Mouse (Mus musculus): ENCODE measurements around the gene Pik3ip1. TPM values are rescaled to one million over a fixed set of nuclear protein-coding genes. Genes with fewer than 3 reads are reported as not detected.

The Pik3ip1 gene
- total RNA-seq, 2 experiments from 2014 or later = 14.9 to 18.2 TPM

DNA sequence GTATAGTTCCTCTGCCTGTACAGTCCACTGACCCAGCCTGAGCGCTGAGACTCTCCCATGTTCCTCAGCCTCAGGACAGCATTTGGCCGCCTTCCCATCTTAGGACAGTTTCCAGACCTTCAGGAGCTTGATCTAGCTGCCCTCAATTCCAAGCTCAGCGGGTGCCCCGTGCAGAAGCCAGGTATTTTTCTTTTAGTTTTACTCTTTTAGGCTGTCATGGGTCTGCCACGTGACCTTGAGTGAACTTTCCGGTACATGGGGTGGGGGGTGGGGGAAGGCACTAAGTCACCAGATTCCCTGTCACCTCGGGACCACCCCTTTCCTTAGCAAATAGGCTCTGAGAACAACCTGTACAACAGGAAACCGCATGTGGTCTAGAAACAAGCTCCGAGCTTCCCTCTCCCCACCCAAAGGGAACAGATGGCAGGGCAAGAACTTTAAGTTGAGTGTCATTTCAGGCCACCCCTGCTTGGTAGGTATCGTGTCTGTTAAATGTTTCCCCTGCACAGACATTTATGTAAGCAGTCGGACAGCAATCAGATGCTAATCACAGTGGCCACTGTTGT, 5.5 kb downstream of the Pik3ip1 start:
- no peak for DNase-seq (ENCODE audit: low spot score in 2 of 2)

DNA sequence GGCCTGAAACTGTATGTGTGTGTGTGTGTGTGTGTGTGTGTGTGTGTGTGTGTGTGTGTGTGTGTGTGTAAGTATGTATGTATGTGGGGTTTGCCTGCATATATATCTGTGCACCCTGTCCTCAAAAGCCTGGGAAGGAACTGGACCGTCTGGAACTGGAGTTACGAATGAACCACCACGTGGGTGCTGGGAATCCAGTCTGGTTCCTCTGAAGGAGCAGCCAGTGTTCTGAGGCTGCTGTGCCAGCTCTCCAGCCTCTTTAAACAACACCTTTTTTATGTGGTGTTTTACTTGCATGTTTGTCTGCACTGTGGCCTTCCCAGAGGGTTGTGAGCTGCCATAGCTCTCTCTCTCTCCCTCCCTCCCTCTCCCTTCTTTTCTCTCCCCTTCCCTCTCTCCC, 6.4 kb downstream of the Pik3ip1 start:
- no peak for DNase-seq (ENCODE audit: low spot score in 2 of 2)

DNA sequence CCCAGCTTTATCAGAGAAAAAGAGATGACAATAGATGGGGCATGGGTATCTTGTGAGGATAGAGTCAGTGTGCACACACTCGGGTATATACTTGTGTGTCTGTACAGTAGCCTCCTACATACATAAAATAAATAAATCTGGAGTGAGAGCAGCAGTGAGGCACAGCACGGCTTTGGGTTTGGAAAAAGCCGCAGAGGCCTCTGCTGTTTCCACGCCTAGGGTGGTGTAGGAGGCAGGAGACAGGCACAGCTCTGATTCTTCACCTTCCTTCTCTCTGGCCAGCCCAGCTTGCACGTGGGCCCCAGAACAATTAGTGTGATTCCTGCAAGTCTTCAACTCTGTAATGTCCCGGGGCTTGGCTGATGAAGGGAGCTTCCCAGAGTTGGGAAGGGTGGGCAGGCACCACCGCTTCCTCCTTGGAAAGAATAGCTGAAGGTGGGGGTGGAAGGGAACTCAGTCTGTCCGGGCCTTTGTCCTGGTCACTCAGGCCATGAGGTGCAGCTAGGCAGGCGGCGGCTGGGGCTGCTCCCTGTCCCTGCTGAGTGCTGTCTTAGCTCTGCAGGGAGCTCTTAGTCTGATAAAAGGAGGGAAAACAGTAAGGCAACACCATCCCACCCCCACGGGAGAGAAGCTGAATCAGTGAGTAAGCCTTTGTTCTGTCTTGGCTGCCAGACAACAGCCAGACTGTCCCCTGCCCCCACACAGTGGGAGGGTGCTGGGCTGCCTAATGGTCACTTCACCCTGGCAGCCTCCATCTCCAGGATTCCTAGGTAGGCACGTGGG, 7.2 kb downstream of the Pik3ip1 start:
- no peak for DNase-seq (ENCODE audit: low spot score in 2 of 2)

- DNase-seq (ENCODE audit: low spot score in 2 of 2) = no peak
Measured at GRCm38 (mm10) chr11:3337961-3338360, 7.8 kb downstream of the Pik3ip1 start.

DNA sequence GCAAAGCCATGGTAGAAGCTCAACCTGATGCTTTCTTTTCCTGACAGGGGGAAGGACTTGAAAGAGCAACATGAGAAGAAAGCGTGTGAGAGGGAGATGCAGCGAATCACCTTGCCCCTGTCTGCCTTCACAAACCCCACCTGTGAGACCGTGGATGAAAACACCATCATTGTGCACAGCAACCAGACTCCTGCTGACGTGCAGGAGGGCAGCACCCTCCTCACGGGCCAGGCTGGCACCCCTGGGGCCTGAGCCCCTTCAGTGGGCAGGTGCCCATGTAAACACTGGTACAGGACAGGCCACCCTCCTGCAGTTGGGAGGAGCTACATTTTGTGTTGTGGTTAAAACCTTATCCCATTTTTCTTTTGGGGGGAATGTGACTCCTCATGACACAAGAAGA, 11.3 kb downstream of the Pik3ip1 start:
- no peak for DNase-seq (ENCODE audit: low spot score in 2 of 2)

DNA sequence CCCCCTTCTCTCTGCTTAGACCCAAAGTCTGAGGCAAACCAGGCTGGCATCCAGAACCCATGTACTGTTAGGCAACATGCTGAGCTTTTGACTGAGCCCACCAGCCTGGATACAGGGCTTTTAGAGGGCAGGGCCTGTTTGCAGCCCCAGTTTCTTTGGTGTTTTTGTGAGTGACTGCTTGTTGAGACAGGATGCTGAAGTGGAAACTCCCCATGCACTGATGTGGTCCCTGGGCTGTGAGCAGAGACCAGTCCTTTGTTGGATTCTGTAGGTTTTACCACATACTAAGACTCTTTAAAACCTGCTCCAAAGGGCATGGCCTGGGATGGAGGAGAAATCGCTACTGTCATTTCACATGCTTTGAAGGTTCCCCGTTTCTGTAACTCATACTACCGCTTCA, 14.7 kb downstream of the Pik3ip1 start:
- no peak for DNase-seq (ENCODE audit: low spot score in 2 of 2)

- DNase-seq (ENCODE audit: low spot score in 2 of 2) = no peak
Measured at GRCm38 (mm10) chr11:3346351-3346750, 16.1 kb downstream of the Pik3ip1 start.

GRCm38 (mm10) chr11:3347091-3347834, 17.1 kb downstream of the Pik3ip1 start:
- peak; percentile 76 to 86 for DNase-seq (ENCODE audit: low spot score in 2 of 2)

GRCm38 (mm10) chr11:3347835-3348195, 17.6 kb downstream of the Pik3ip1 start:
- DNase-seq (ENCODE audit: low spot score in 2 of 2) = no peak

GRCm38 (mm10) chr11:3348576-3349342, 18.6 kb downstream of the Pik3ip1 start:
- DNase-seq (ENCODE audit: low spot score in 2 of 2) = no peak

DNA sequence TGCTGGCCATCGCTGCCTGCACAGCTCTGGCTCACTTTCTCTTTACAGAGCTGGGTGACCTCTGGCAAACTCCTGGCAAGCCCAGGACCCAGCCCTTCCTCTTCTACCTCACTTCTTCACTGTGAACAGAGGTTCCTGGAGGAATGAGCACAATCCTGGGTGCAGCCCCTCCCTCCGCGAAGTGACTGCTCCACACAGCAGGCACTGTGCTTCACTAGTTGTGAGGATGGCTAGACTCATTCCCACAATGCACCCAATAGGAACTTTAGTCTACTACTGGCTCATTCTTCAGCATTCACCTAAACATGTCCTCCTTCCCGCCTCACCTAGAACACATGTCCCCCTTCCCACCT, 19.1 kb downstream of the Pik3ip1 start:
- no peak for DNase-seq (ENCODE audit: low spot score in 2 of 2)

GRCm38 (mm10) chr11:3352131-3352530, 21.9 kb downstream of the Pik3ip1 start:
- no peak for DNase-seq (ENCODE audit: low spot score in 2 of 2)

DNA sequence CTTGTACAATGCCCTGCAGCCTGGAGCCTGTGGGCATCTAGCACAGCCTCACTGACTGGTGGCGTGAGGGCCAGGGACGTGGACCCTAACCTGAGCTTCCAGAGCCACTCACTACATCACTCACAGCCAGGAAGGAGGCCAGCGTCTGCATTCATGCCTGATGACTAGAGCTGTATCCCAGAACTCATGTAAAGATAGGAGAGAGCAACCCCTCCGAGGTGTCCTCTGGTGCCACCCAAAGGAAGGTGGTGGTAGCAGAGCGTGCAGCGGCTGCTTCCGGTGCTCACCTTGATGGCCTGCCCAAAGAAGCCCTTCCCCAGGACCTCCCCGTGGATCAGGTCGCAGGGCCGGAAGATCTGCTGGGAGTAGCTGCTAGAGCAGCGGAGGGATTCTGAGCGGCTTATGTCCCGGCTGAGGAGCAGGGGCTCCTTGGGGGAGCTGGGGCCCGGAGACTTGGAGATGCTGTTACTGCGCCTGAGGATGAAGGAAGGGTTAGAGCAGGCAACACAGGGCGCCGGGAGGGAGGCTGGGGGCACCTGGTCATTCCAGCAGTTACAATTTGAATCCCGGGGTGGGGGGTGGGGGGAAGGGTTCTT, 22.9 kb downstream of the Pik3ip1 start:
- no peak for DNase-seq (ENCODE audit: low spot score in 2 of 2)

DNA sequence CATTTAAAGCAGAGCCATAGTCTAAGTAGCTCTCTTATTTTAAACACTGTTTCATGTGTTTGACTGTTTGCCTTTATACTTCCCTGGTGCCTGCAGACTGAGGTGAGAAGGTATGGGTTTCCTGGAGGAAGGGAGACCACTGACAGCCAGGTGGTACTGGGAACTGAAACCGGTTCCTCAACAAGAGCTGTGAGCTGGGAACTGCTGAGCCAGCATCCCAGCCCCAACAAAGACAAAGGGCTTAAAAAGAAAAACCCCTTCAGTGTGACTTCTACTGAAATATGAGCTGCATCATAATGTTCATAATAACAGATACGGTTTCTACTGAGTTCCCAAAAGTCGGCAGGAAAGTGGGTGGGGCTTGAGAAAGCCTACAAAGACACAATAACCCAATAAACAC, 32.7 kb downstream of the Pik3ip1 start:
- DNase-seq (ENCODE audit: low spot score in 2 of 2) = no peak

DNA sequence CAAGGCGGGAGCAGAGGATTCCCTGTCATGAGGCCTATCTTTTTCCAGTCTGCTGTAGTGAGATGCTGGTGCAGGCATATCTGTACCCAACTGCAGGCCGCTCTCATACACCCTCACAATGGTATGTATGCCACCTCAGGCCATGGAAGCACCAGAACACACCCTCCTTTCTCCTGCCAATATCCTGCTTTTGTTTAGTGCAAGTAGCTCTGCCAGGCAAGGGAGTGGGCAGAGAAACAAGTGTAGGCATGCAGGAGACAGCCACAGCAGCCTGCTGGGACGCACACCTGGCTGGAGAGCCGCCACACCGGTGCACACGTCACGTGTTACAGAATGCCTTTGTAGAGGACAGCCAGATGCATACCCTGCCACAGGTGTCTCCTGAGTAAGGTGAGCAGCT, 36.2 kb downstream of the Pik3ip1 start:
- no peak for DNase-seq (ENCODE audit: low spot score in 2 of 2)

DNA sequence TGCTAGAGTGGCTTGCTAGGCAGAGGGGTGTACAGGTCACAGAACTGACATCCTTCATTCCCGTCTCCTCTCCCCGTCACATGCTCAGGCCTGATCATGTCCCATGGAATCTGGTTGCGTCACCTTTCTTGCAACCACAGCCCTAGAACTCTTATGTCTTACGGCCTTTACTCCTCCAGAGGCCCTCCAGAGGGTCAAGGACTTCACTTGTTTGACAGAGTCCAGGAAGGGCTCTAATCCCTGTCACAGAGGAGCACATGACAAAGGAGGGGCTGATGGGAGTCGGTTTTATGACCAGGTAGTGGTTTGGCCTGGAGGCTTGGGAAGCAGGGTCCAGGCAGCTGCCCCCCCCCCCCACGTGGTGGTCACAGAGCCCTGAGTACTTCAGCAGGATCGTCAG, 38.8 kb downstream of the Pik3ip1 start:
- no peak for DNase-seq (ENCODE audit: low spot score in 2 of 2)

- DNase-seq (ENCODE audit: low spot score in 2 of 2) = no peak
Measured at GRCm38 (mm10) chr11:3369449-3369848, 39.2 kb downstream of the Pik3ip1 start.

DNA sequence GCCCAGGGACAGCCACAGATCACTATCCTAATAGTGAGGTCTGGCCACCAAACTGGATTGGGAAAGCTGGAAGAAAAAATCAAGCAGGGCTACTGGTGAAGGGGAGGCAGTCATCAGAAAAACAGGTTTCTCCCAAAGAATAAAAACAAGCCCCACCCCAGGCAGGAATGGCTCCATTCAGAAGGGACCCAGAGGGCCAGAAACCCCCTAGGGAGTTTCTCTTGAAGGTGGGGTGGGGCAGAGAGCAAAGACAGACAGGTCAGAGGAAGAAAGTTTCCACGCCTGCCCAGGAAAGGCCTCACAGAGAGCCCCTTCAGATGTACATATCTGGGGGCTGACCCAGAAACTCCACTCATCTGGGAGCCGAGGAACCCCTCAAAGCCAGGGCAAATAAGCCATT, 40.0 kb downstream of the Pik3ip1 start:
- DNase-seq (ENCODE audit: low spot score in 2 of 2) = no peak

DNA sequence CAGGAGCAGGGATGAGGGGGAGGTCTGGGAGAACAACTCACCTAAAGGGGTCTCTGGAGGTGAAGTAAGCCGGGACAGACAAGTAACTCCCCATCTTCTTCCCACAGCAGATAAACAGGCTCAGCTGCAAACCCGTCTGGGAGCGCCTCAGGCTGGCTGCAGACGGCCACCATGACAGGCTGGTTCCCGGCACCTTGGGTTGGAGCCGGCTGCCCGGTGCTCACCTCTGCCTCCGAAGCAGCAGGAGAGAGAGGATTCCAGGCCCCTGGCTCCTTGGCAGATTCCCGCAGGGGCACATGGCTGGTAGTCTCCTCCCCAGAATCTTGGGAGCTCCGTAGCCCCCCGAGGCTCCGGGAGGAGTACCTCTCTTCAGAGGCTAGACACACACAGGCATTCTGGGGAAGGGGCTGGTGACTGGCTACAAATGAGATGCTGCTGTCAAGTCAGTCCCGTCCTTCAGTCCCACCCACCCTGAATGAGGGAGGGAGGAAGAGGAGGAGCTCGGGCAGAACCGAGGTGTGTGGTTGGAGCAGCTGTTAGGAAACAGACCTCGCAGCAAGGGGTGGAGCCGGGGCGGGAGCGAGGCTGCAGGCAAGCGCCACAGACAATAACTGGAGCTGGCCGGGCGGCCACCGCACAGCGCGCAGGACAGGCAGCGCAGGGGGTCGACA, 40.9 kb downstream of the Pik3ip1 start:
- DNase-seq (ENCODE audit: low spot score in 2 of 2) = peak; percentile 57 to 81

GRCm38 (mm10) chr11:3371599-3372295, 41.5 kb downstream of the Pik3ip1 start:
- no peak for DNase-seq (ENCODE audit: low spot score in 2 of 2)
